In the genomic region with DNA sequence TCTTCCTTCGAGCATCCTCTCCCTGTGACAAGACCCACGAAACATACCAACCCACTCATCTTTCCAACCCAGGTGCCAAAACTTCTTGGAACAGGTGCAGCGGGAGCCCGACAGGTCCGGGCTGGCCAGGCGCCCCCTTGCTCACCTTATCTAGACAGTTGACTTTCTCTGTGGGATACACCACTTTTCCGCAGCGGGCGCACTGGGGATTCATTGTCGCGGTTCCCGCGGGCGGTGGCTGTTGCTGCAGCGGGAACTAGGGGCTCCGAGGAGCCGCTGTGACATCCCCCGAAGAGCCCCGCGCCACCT, we compare ENCODE assay signal across 8 mouse cellular contexts. TPM values are rescaled to one million over a fixed set of nuclear protein-coding genes. Genes with fewer than 3 reads are reported as not detected.
DNase-seq lines count a peak whose midpoint lies in the region; ATAC-seq and TF ChIP-seq lines count a peak whose summit lies in the region.

No protein-coding gene starts in this region.

- no peak for DNase-seq in kidney, postnatal 0 days (ENCODE audit: low spot score)
- no peak for DNase-seq in kidney, postnatal 36 days
- peak; percentile 29 to 50 for DNase-seq in cerebellum, postnatal 4 days (ENCODE audit: low spot score in 2 of 2)
- no peak for DNase-seq in urinary bladder, adult 18-20 months (ENCODE audit: low spot score in 2 of 2)
- no peak for DNase-seq in embryo, embryonic 9.5 days (ENCODE audit: extremely low spot score)
- DNase-seq in urinary bladder, postnatal 36 days (ENCODE audit: low spot score in 2 of 2) = no peak

- peak overlapping the region; percentile 41 for H3K9ac ChIP-seq in kidney, postnatal 0 days (ENCODE audit: low read depth, low read length)
- peak overlapping the region; percentile 80 for H3K9ac ChIP-seq in forebrain, embryonic 16.5 days (replicated peaks; ENCODE audit: low read depth, low read length)
- H3K9ac ChIP-seq in liver, embryonic 16.5 days (ENCODE audit: low read depth, low read length) = no peak overlapping the region

- H3K27me3 ChIP-seq in kidney, postnatal 0 days (ENCODE audit: insufficient read depth, low read length) = peaks cover 13% of the 10 kb centered on the region
- peaks cover 8% of the 10 kb centered on the region for H3K27me3 ChIP-seq in forebrain, embryonic 16.5 days (replicated peaks; ENCODE audit: control insufficient read depth, insufficient read depth, low read length)
- H3K27me3 ChIP-seq in liver, embryonic 16.5 days (ENCODE audit: control insufficient read depth, insufficient read depth, low read depth, low read length) = peaks cover 31% of the 10 kb centered on the region

- H3K9me3 ChIP-seq in kidney, postnatal 0 days (replicated peaks; ENCODE audit: low read length) = no peaks in the 10 kb centered on the region
- no peaks in the 10 kb centered on the region for H3K9me3 ChIP-seq in forebrain, embryonic 16.5 days (ENCODE audit: control insufficient read depth, low read length)
- H3K9me3 ChIP-seq in liver, embryonic 16.5 days (replicated peaks; ENCODE audit: control insufficient read depth, low read length) = no peaks in the 10 kb centered on the region

- under 1% methylated on average over 17 of the region's 20 CpGs for WGBS in kidney, postnatal 0 days
- under 1% methylated on average over 20 of the region's 20 CpGs for WGBS in forebrain, embryonic 16.5 days
- under 1% methylated on average over 20 of the region's 20 CpGs for WGBS in liver, embryonic 16.5 days (ENCODE audit: insufficient replicate concordance)

- H3K4me3 ChIP-seq in kidney, postnatal 0 days (replicated peaks; ENCODE audit: low read depth, low read length) = peak overlapping the region; percentile 61
- H3K4me3 ChIP-seq in forebrain, embryonic 16.5 days (replicated peaks; ENCODE audit: low read length) = peak overlapping the region; percentile 73
- H3K4me3 ChIP-seq in liver, embryonic 16.5 days (ENCODE audit: low read depth, low read length) = peak overlapping the region; percentile 48

- ATAC-seq in kidney, postnatal 0 days (replicated peaks; ENCODE audit: low FRiP score, low read depth) = peak; percentile 34; the same call in 1 of the 2 replicates
- no peak for ATAC-seq in forebrain, embryonic 16.5 days
- ATAC-seq in liver, embryonic 16.5 days (ENCODE audit: low read depth) = no peak

- peak overlapping the region; percentile 90 for H3K4me2 ChIP-seq in kidney, postnatal 0 days (ENCODE audit: low read length)
- peak overlapping the region; percentile 99 for H3K4me2 ChIP-seq in forebrain, embryonic 16.5 days (ENCODE audit: low read length)
- H3K4me2 ChIP-seq in liver, embryonic 16.5 days (ENCODE audit: low read depth, low read length) = peak overlapping the region; percentile 66

- no peak for TF ChIP-seq CTCF in kidney, postnatal 0 days (IDR thresholded peaks at IDR 0.05; ENCODE audit: low read depth)

- 0 out of 2 replicates have a peak, but pooled peaks cover 7% of the 10 kb centered on the region for H3K4me1 ChIP-seq in kidney, postnatal 0 days (replicated peaks; ENCODE audit: insufficient read depth, low read length)
- H3K4me1 ChIP-seq in forebrain, embryonic 16.5 days (replicated peaks; ENCODE audit: control insufficient read depth, insufficient read depth, low read length) = peaks cover 17% of the 10 kb centered on the region
- peaks cover 2% of the 10 kb centered on the region; the same call in 1 of the 2 replicates for H3K4me1 ChIP-seq in liver, embryonic 16.5 days (ENCODE audit: control insufficient read depth, low read depth, low read length)

- H3K27ac ChIP-seq in kidney, postnatal 0 days = no peak overlapping the region
- H3K27ac ChIP-seq in forebrain, embryonic 16.5 days (ENCODE audit: low read length) = peak overlapping the region; percentile 63
- H3K27ac ChIP-seq in liver, embryonic 16.5 days (ENCODE audit: low read length) = no peak overlapping the region

- H3K36me3 ChIP-seq in kidney, postnatal 0 days (ENCODE audit: insufficient read depth, low read length) = no peaks in the 10 kb centered on the region
- no peaks in the 10 kb centered on the region for H3K36me3 ChIP-seq in forebrain, embryonic 16.5 days (ENCODE audit: control insufficient read depth, insufficient read depth)
- H3K36me3 ChIP-seq in liver, embryonic 16.5 days (ENCODE audit: control insufficient read depth, insufficient read depth) = no peaks in the 10 kb centered on the region

RNA-seq across cellular contexts. Expression of a gene that starts 0.7 kb away (rescaled TPM):
- 5.1 and 5.7 TPM in 2 replicates for polyA plus RNA-seq in kidney, postnatal 0 days (2015; fragmentation: Nextera tagmentation; extraction: Ambion mirVana)
- polyA plus RNA-seq in forebrain, embryonic 16.5 days (2015; fragmentation: Nextera tagmentation; extraction: Ambion mirVana) = 7.2 and 13.8 TPM in 2 replicates
- 0.22 and 0.27 TPM in 2 replicates for polyA plus RNA-seq in liver, embryonic 16.5 days (2015; fragmentation: Nextera tagmentation; extraction: Ambion mirVana)

Comparison
In these comparisons a context has a peak if more than half of its experiments do, and no peak if none do; other contexts are left out.
1. DNase-seq: peak in cerebellum, postnatal 4 days (2 of 2); none in kidney, postnatal 0 days (single experiment), kidney, postnatal 36 days (0 of 2), urinary bladder, adult 18-20 months (0 of 2), embryo, embryonic 9.5 days (single experiment) and urinary bladder, postnatal 36 days (0 of 2).
2. Peak in every context shown above with its lines, with median percentiles within 50 percentile points of each other: H3K4me2 ChIP-seq and H3K4me3 ChIP-seq.